Mouse (Mus musculus) monocyte, adult 5-6 weeks (primary cell): ENCODE results near the gene Apof. TPM values are rescaled to one million over a fixed set of nuclear protein-coding genes. Genes with fewer than 3 reads are reported as not detected.
A peak's percentile ranks its signal among the peaks of the same experiment; 100 is the strongest.
"Not testable (repeated sequence)": the region's sequence is repeated elsewhere in the genome, so short reads cannot be mapped to it uniquely, and the experiment has no call there.

Experiments used
- ATAC-seq: fragments of 153-309, 156-312 bp; replicated peaks from 2 replicates; pipeline ENCODE4 v1.8.0; 2017; ENCODE audit warnings: mild to moderate bottlenecking; ENCODE audit not compliant: low TSS enrichment, insufficient number of reproducible peaks, severe bottlenecking, poor library complexity, low FRiP score
- total RNA-seq: library from RNA; stranded (forward); fragments of 200-1000, 200-491, 200-594 nt; gene quantifications from 3 replicates; pipeline ENCODE4 v1.2.3, GENCODE M21; 2017

Apof gene
- total RNA-seq, 1 experiment from 2014 or later, result not detected

- ATAC-seq, result no peak
These were observed 15.4 kb downstream of the Apof start for GRCm38 (mm10) chr10:128283604-128284579.

- not testable (repeated sequence) for ATAC-seq
These were observed 22.1 kb downstream of the Apof start for GRCm38 (mm10) chr10:128290594-128290993.

- ATAC-seq, result no peak
These were observed 28.1 kb downstream of the Apof start for GRCm38 (mm10) chr10:128296370-128297090.

GRCm38 (mm10) chr10:128297221-128297620 lies 28.8 kb downstream of the Apof start:
- no peak for ATAC-seq

GRCm38 (mm10) chr10:128297622-128298021 lies 29.2 kb downstream of the Apof start:
- 0 out of 2 replicates have a peak, but pooled peaks have one; percentile 21 for ATAC-seq

- ATAC-seq, result peak; percentile 38
These were observed 29.8 kb downstream of the Apof start for GRCm38 (mm10) chr10:128298243-128298642.

- ATAC-seq, result no peak
These were observed 30.3 kb downstream of the Apof start, which contains the start of gene Il23a for GRCm38 (mm10) chr10:128298702-128299171. Il23a (minus strand) TSS chr10:128298752.

- no peak for ATAC-seq
These were observed 33.9 kb downstream of the Apof start for GRCm38 (mm10) chr10:128302357-128302756.

GRCm38 (mm10) chr10:128302785-128303125 lies 34.3 kb downstream of the Apof start:
- ATAC-seq, result no peak

GRCm38 (mm10) chr10:128303126-128304021 lies 34.9 kb downstream of the Apof start, which contains the start of gene Pan2:
Pan2 (plus strand) TSS chr10:128303335.
- ATAC-seq, result peak; percentile 92

GRCm38 (mm10) chr10:128309654-128310053 lies 41.2 kb downstream of the Apof start:
- ATAC-seq, result no peak

- no peak for ATAC-seq
These were observed 41.7 kb downstream of the Apof start for GRCm38 (mm10) chr10:128310177-128310576.

GRCm38 (mm10) chr10:128310902-128311301 lies 42.4 kb downstream of the Apof start:
- ATAC-seq, result no peak

- ATAC-seq, result no peak
These were observed 47.1 kb downstream of the Apof start for GRCm38 (mm10) chr10:128315578-128315977.

Other genes with a start within 250 kb of the Apof start
- 950 to 1,122 TPM (median 1,063 TPM) in 3 replicates for gene Naca, start 233.1 kb upstream of the Apof start, total RNA-seq
- 122 to 160 TPM (median 144 TPM) in 3 replicates for gene Ptges3, start 209.7 kb upstream of the Apof start, total RNA-seq
- 601 to 762 TPM (median 711 TPM) in 3 replicates for gene Atp5b, start 185.4 kb upstream of the Apof start, total RNA-seq
- 36.8 to 80.0 TPM (median 45.1 TPM) in 3 replicates for gene Baz2a, start 177.1 kb upstream of the Apof start, total RNA-seq
- gene Rbms2, start 88.4 kb upstream of the Apof start, total RNA-seq, result 2.2 to 23.9 TPM (median 6.5 TPM) in 3 replicates
- not detected in 3 replicates for gene Gls2, start 74.2 kb upstream of the Apof start, total RNA-seq
- gene Spryd4, start 56.9 kb upstream of the Apof start, total RNA-seq, result 5.1 to 9.0 TPM (median 7.3 TPM) in 3 replicates
- gene Mip, start 42.8 kb upstream of the Apof start, total RNA-seq, result not detected in 3 replicates
- gene Timeless, start 36.6 kb upstream of the Apof start, total RNA-seq, result 6.0 to 13.5 TPM (median 9.7 TPM) in 3 replicates
- gene Apon, start 14.6 kb upstream of the Apof start, total RNA-seq, result not detected in 3 replicates
- gene Stat2, start 1.9 kb downstream of the Apof start, total RNA-seq, result 17.5 to 30.8 TPM (median 30.3 TPM) in 3 replicates
- not detected in 3 replicates for gene Il23a, start 30.1 kb downstream of the Apof start, total RNA-seq
- gene Pan2, start 34.7 kb downstream of the Apof start, total RNA-seq, result 12.1 to 21.8 TPM (median 14.6 TPM) in 3 replicates
- gene Cnpy2, start 53.8 kb downstream of the Apof start, total RNA-seq, result 31.0 to 45.3 TPM (median 42.6 TPM) in 3 replicates
- gene Cs, start 69.1 kb downstream of the Apof start, total RNA-seq, result 72.5 to 84.0 TPM (median 77.3 TPM) in 3 replicates
- gene Coq10a, start 100.3 kb downstream of the Apof start, total RNA-seq, result 18.2 to 21.9 TPM (median 19.4 TPM) in 3 replicates
- 6.5 to 18.2 TPM (median 8.3 TPM) in 3 replicates for gene Ankrd52, start 108.4 kb downstream of the Apof start, total RNA-seq
- gene Slc39a5, start 132.6 kb downstream of the Apof start, total RNA-seq, result not detected in 3 replicates
- gene Nabp2, start 142.8 kb downstream of the Apof start, total RNA-seq, result 34.6 to 49.4 TPM (median 44.2 TPM) in 3 replicates
- 16.2 to 36.8 TPM (median 28.3 TPM) in 3 replicates for gene Rnf41, start 143.0 kb downstream of the Apof start, total RNA-seq
- 53.3 to 103 TPM (median 61.2 TPM) in 3 replicates for gene Smarcc2, start 190.6 kb downstream of the Apof start, total RNA-seq
- 2,131 to 2,768 TPM (median 2,315 TPM) in 3 replicates for gene Myl6, start 225.5 kb downstream of the Apof start, total RNA-seq
- not detected in 3 replicates for gene Myl6b, start 230.0 kb downstream of the Apof start, total RNA-seq